In genomic region chr7:16811649-16812070, GRCm38 (mm10) we compare ENCODE assay signal across 8 mouse cellular contexts. TPM values are rescaled to one million over a fixed set of nuclear protein-coding genes. Genes with fewer than 3 reads are reported as not detected.
DNase-seq lines count a peak whose midpoint lies in the region; ATAC-seq and TF ChIP-seq lines count a peak whose summit lies in the region.

No protein-coding gene starts in this region.

- H3K27ac ChIP-seq in heart, embryonic 10.5 days: peak overlapping the region; percentile 74
- H3K27ac ChIP-seq in hindbrain, embryonic 10.5 days: peak overlapping the region; percentile 72; the same call in 1 of the 2 replicates
- no peak overlapping the region for H3K27ac ChIP-seq in liver, embryonic 15.5 days (replicated peaks)

- no peaks in the 10 kb centered on the region for H3K9me3 ChIP-seq in heart, embryonic 10.5 days
- no peaks in the 10 kb centered on the region for H3K9me3 ChIP-seq in E14TG2a.4 (ENCODE audit: low read length)
- no peaks in the 10 kb centered on the region for H3K9me3 ChIP-seq in hindbrain, embryonic 10.5 days
- no peaks in the 10 kb centered on the region for H3K9me3 ChIP-seq in liver, embryonic 15.5 days (replicated peaks)

- peaks cover 33% of the 10 kb centered on the region for H3K27me3 ChIP-seq in heart, embryonic 10.5 days (ENCODE audit: insufficient read depth, poor library complexity, severe bottlenecking)
- peaks cover 28% of the 10 kb centered on the region for H3K27me3 ChIP-seq in E14TG2a.4 (ENCODE audit: insufficient read depth, low read length)
- peaks cover 41% of the 10 kb centered on the region for H3K27me3 ChIP-seq in hindbrain, embryonic 10.5 days (ENCODE audit: insufficient read depth, poor library complexity, severe bottlenecking)
- H3K27me3 ChIP-seq in liver, embryonic 15.5 days: peaks cover 30% of the 10 kb centered on the region

- 11% methylated on average over 17 of the region's 17 CpGs for WGBS in heart, embryonic 10.5 days
- WGBS in hindbrain, embryonic 10.5 days: 8% methylated on average over 17 of the region's 17 CpGs
- 50% methylated on average over 17 of the region's 17 CpGs for WGBS in liver, embryonic 15.5 days (ENCODE audit: insufficient replicate concordance)

- TF ChIP-seq CTCF in E14TG2a.4 (conservative IDR thresholded peaks at IDR 0.05; ENCODE audit: low read length): no peak

- peak overlapping the region; percentile 55 for H3K4me2 ChIP-seq in liver, embryonic 15.5 days

- no peak overlapping the region for H3K9ac ChIP-seq in liver, embryonic 15.5 days

- no peak for ATAC-seq in liver, embryonic 15.5 days (ENCODE audit: insufficient read depth)

- DNase-seq in heart, embryonic 10.5 days (ENCODE audit: low spot score): no peak
- no peak for DNase-seq in heart, adult 8-10 months (ENCODE audit: low spot score)
- DNase-seq in hindbrain, embryonic 10.5 days (ENCODE audit: low spot score): no peak
- no peak for DNase-seq in ovary, postnatal 10 days (ENCODE audit: low spot score)
- no peak for DNase-seq in right cerebral cortex, postnatal 36 days (ENCODE audit: low spot score in 2 of 2)
- no peak for DNase-seq in cerebellum, adult 11-12 months

- peak overlapping the region; percentile 61 for H3K4me3 ChIP-seq in heart, embryonic 10.5 days
- H3K4me3 ChIP-seq in E14TG2a.4 (replicated peaks; ENCODE audit: low read length): peak overlapping the region; percentile 86
- peak overlapping the region; percentile 53 for H3K4me3 ChIP-seq in hindbrain, embryonic 10.5 days
- H3K4me3 ChIP-seq in liver, embryonic 15.5 days (replicated peaks): no peak overlapping the region

- H3K36me3 ChIP-seq in heart, embryonic 10.5 days: peaks cover 49% of the 10 kb centered on the region
- peaks cover 27% of the 10 kb centered on the region for H3K36me3 ChIP-seq in E14TG2a.4 (ENCODE audit: insufficient read depth, low read length)
- H3K36me3 ChIP-seq in hindbrain, embryonic 10.5 days: peaks cover 62% of the 10 kb centered on the region
- H3K36me3 ChIP-seq in liver, embryonic 15.5 days (replicated peaks): peaks cover 38% of the 10 kb centered on the region

- peaks cover 25% of the 10 kb centered on the region for H3K4me1 ChIP-seq in heart, embryonic 10.5 days
- peaks cover 37% of the 10 kb centered on the region for H3K4me1 ChIP-seq in E14TG2a.4 (replicated peaks; ENCODE audit: low read depth, low read length)
- peaks cover 36% of the 10 kb centered on the region for H3K4me1 ChIP-seq in hindbrain, embryonic 10.5 days (replicated peaks)
- H3K4me1 ChIP-seq in liver, embryonic 15.5 days (replicated peaks): peaks cover 25% of the 10 kb centered on the region

RNA-seq across cellular contexts. Expression of gene Strn4, which starts 4.0 kb away (rescaled TPM):
- 101 and 107 TPM in 2 replicates for polyA plus RNA-seq in heart, embryonic 10.5 days (2016; fragmentation: Nextera tagmentation; extraction: Ambion mirVana)
- 10 to 100 TPM; 47.9 to 61.2 (median 49.1) TPM for total RNA-seq in heart, adult 8-10 months (2022)
- 120 and 153 TPM in 2 replicates for polyA plus RNA-seq in hindbrain, embryonic 10.5 days (2016; fragmentation: Nextera tagmentation; extraction: Ambion mirVana)
- polyA plus RNA-seq in liver, embryonic 15.5 days (2015; fragmentation: Nextera tagmentation; extraction: Ambion mirVana): 30.9 and 37.8 TPM in 2 replicates

RNA-seq across cellular contexts. Expression of gene Fkrp, which starts 4.9 kb away (rescaled TPM):
- polyA plus RNA-seq in heart, embryonic 10.5 days (2016; fragmentation: Nextera tagmentation; extraction: Ambion mirVana): 29.5 and 36.7 TPM in 2 replicates
- total RNA-seq in heart, adult 8-10 months (2022): 10 to 100 TPM; 47.3 to 56.4 (median 53.0) TPM
- 29.3 TPM in 2 replicates for polyA plus RNA-seq in hindbrain, embryonic 10.5 days (2016; fragmentation: Nextera tagmentation; extraction: Ambion mirVana)
- 8.2 and 9.0 TPM in 2 replicates for polyA plus RNA-seq in liver, embryonic 15.5 days (2015; fragmentation: Nextera tagmentation; extraction: Ambion mirVana)

RNA-seq across cellular contexts. Expression of gene Slc1a5, which starts 30.5 kb away (rescaled TPM):
- polyA plus RNA-seq in heart, embryonic 10.5 days (2016; fragmentation: Nextera tagmentation; extraction: Ambion mirVana): 47.0 TPM in 2 replicates
- 10 to 100 TPM; 14.5 to 21.7 (median 17.7) TPM for total RNA-seq in heart, adult 8-10 months (2022)
- polyA plus RNA-seq in hindbrain, embryonic 10.5 days (2016; fragmentation: Nextera tagmentation; extraction: Ambion mirVana): 28.8 and 31.6 TPM in 2 replicates
- 120 and 144 TPM in 2 replicates for polyA plus RNA-seq in liver, embryonic 15.5 days (2015; fragmentation: Nextera tagmentation; extraction: Ambion mirVana)

RNA-seq across cellular contexts. Expression of gene Prkd2, which starts 31.0 kb away (rescaled TPM):
- 8.9 and 9.4 TPM in 2 replicates for polyA plus RNA-seq in heart, embryonic 10.5 days (2016; fragmentation: Nextera tagmentation; extraction: Ambion mirVana)
- 10 to 100 TPM; 13.1 to 16.7 (median 14.8) TPM for total RNA-seq in heart, adult 8-10 months (2022)
- 11.2 and 12.6 TPM in 2 replicates for polyA plus RNA-seq in hindbrain, embryonic 10.5 days (2016; fragmentation: Nextera tagmentation; extraction: Ambion mirVana)
- polyA plus RNA-seq in liver, embryonic 15.5 days (2015; fragmentation: Nextera tagmentation; extraction: Ambion mirVana): 3.2 and 3.8 TPM in 2 replicates
